Mouse (Mus musculus): ENCODE results near the gene Necap2.

GRCm38 (mm10) chr4:141078510-141079137 lies 467 bp upstream of the Necap2 start:
- TF ChIP-seq CTCF (IDR thresholded peaks at IDR 0.05; ENCODE audit: insufficient read depth, low read depth, low read length), result no peak
- no peak for TF ChIP-seq POLR2A (IDR thresholded peaks at IDR 0.05; ENCODE audit: insufficient read depth, low read depth, low read length)
